Mouse (Mus musculus): ENCODE results near the gene Mgmt.

Mgmt gene

GRCm38 (mm10) chr7:137002431-137002830 is 108.0 kb downstream of the Mgmt start:
- no peak for DNase-seq (ENCODE audit: low spot score)

DNA sequence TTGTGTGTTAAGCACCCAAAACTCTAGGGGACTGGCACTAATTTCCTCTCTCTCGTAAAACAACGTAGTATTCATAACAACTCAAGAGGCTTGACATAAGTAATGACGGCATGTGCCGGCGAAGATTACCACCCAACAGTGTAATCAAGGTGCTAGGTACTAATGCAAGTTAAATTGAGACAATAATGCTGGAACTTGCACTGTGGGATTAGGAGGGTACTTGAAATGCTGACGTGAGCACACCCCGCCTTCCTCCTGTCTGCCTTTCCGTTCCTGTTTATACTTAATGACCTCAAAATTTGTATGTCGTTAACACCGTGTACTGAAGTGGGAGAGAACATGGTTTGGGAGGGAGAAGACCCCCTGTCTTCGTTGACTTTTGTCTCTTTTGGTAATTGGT is 110.9 kb downstream of the Mgmt start:
- no peak for DNase-seq (ENCODE audit: low spot score)

GRCm38 (mm10) chr7:137008321-137008720 is 113.9 kb downstream of the Mgmt start:
- DNase-seq (ENCODE audit: low spot score) = no peak

DNA sequence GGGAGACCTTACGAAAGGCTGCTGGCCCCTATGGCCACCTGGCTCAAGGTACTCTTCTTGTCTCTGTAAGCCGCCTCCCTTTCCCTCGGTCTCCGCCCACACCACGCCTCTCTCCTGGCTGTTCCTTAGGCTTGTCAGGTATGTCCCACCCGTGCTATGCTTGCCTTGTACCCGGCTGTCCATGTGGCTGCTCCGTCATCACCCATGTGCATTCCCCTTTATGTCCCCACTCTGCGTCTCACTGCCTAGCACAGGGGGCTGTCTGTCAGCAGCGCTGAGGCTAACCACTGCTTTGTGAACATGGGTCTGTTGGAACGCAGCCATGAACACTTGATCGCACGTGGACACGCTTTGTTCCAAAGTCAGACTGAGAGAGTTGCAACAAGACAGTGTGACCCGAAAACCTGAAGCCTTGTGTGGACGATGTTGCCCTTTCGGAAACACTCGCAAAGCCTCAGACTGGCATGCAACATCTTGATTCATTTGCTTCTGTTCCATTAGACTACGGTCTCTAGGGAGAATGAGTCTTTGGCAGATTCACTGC is 115.4 kb downstream of the Mgmt start:
- no peak for DNase-seq (ENCODE audit: low spot score)

DNA sequence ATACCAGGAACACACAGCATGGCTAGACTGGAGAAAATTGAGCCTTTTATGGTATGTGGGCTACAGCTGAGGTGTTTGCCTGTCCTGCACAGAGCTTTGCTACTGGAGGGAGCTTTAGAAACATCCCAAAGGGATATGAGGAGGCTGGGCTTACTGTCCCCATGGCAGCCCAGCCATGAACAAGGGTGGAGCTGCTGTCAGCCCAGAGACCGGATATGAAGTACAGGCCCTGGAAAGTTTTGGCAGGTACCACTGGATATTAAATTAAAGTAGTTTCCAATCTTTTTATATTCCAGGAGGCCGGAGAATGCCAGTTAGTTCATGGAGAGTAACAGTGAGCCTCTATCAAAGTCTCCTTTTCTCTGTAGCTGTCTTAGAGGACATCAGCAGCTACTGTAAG is 116.0 kb downstream of the Mgmt start:
- no peak for DNase-seq (ENCODE audit: low spot score)

DNA sequence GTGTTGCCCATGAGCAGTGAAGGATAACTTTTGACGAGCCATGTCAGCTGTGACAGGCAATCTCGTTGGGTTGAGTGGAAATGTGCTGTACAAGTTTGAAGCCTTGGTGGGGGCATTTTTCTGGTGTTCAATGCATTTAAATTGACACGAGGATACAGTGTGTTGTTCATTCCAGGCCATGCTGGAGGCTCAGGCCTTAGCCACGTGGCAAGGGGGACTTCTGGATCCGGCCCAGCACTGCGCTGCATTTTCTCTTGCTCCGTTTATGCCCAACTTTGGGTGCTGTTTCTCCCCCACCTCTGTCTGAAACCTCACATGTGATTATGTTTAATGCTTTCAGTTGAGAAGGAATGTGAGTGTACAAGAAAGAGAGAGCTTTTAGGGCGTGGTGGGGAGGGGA is 118.3 kb downstream of the Mgmt start:
- no peak for DNase-seq (ENCODE audit: low spot score)

DNA sequence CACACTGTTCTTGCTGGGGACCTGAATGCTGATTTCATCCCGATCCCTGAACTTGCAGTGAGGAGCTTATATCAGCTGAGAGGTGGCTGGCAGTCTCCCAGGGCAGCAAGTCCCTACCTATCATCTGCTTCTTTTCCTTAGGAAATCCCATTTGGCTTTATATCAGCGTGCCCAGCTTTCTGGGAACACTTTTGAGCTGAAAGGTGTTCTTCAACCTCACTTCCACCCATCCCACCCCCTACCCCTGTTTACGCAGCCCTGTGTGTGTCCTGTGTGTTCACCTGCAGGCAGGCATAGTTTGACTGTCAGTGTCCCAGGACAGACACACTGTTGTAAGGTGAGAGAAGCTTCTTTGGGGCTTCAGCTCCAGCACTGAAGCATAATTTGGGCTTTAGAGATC is 119.0 kb downstream of the Mgmt start:
- no peak for DNase-seq (ENCODE audit: low spot score)

DNA sequence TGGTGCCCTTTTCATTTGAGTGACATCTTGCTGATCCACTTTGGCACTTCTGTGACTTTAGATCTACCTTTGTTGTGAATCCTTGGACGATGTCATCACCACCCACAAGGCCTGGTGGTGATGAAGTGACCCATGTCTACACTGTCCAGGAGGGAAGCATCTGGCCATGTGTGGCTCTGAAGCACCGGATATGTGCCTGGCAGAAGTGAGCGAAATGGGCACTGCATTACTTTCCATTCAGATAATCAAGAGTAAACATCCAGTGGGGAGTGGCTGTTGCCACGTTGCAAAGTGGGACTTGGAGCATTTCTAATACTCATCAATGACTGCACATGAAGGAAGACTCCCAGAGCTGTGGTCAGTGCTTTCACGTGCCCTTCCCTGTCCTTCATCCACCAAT is 124.2 kb downstream of the Mgmt start:
- no peak for DNase-seq (ENCODE audit: low spot score)

GRCm38 (mm10) chr7:137020195-137020594 is 125.8 kb downstream of the Mgmt start:
- DNase-seq (ENCODE audit: low spot score) = no peak

DNA sequence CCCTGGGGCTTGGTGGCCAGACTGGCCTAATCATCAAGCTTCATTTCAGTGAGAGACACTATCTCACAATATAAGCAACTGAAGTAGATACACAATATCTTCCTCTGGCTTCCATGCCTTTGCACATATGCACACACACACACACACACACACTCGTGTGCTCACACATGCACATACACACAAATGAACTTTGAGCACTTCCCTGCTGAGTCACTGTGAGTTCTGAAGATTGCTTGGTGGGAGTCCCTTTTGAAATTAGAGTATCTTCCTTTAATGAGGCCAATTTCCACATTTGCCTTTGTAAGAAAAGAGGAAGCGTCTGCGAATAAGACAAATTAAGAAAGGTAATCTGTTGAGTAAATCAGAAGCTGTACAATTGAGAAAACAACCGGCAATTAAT is 136.4 kb downstream of the Mgmt start:
- DNase-seq (ENCODE audit: low spot score) = no peak

DNA sequence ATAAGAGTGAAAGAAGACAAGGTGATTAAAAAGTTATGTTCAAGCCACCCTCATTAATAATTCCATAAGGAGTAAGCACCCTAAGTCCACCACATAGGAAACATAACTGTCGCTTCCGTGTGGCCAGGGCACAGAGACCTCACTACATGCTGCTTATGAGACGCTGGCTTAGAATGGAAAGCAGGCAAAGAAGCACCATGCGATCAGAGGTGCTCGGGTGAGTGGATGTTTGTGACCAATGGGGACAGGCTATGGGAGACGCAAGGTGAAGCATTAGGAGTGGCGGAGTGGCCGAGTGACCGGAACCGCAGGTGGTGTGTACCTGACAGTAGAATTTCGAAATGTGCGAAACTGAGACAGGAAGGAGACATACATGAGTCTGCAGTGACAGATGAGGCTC is 138.8 kb downstream of the Mgmt start:
- DNase-seq (ENCODE audit: low spot score) = no peak

GRCm38 (mm10) chr7:137034986-137035385 is 140.6 kb downstream of the Mgmt start:
- no peak for DNase-seq (ENCODE audit: low spot score)

GRCm38 (mm10) chr7:137035916-137036315 is 141.5 kb downstream of the Mgmt start:
- DNase-seq (ENCODE audit: low spot score) = no peak

DNA sequence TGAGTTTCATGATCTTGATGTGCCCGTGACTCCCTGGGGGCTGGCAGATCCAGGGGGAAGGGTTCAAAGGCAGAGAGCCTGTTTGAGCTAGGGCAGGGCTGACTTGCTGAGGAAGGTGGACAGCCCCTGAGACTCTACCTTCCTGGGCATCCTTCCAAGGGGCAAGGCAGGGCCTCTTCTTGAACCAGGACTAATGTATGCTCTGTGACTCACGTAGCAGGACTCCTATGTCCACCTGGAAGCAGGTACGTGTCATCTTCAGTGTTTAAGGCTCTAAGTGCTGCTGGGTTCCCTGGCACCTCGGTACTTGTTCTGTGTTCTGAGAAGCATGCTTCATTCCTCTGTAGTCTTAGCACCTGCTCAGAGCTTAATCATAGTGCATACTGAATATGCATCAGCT is 143.1 kb downstream of the Mgmt start:
- DNase-seq (ENCODE audit: low spot score) = no peak

DNA sequence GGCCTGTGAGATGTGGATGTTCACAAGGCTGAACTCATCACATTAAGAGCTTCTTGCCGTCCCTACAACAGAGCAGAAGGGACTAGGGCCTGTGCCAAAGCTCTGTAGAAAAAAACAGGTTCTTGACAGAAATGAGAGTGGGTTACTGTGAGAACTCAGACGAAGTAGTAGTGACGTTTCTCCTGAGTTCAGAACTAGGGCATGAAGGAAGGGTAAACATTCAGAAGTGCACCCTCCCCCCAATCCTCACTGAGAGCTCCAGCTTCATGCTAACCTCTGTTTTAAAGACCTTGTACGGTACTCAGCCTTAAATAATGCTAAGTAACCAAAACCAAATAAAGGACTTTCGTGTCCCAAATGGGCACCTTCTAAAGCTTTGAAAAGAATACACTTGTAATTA is 143.5 kb downstream of the Mgmt start:
- DNase-seq (ENCODE audit: low spot score) = no peak

GRCm38 (mm10) chr7:137038311-137038945 is 144.0 kb downstream of the Mgmt start:
- no peak for DNase-seq (ENCODE audit: low spot score)

DNA sequence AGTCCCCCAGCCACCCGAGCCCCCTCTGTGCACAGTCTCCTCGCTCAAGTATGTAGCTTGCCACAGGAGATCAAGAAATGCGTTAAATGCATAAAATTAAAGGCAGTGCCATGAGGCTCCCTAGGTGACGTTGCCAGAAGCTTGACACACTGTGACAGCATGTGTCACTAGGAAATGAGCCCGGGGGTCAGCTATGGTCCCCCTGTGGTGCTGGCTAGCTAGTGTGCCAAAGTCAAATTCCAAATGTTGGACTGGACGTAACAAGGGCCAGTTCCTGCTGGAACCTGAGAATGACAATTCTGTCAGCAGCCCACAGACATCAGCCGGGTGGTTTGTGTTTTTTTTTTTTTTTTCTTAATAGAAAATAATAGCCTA is 144.5 kb downstream of the Mgmt start:
- DNase-seq (ENCODE audit: low spot score) = no peak

DNA sequence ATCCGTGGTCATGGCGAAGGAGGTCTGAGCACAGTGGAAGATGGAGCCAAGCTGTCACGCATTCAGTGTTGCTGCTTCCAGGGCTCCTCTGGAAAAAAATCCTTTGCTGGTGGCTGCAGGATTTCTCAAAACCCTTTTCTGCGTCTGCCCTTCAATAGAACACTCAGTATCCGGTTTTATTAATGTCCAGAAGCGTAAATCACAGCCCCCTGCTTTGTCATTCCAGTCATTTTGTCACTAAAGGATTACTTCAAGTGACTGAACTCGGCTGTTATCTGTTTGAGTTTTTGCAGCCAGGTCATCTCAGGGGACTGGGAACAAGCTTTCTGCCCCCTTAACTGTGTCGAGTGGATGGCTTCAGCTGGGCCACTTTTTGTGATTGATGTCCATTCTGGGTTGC is 146.2 kb downstream of the Mgmt start:
- no peak for DNase-seq (ENCODE audit: low spot score)

- no peak for DNase-seq (ENCODE audit: low spot score)
These were observed 152.5 kb downstream of the Mgmt start for GRCm38 (mm10) chr7:137046891-137047290.

GRCm38 (mm10) chr7:137048086-137048922 is 153.9 kb downstream of the Mgmt start:
- no peak for DNase-seq (ENCODE audit: low spot score)

GRCm38 (mm10) chr7:137054343-137054742 is 159.9 kb downstream of the Mgmt start:
- no peak for DNase-seq (ENCODE audit: low spot score)

GRCm38 (mm10) chr7:137056126-137056525 is 161.7 kb downstream of the Mgmt start:
- DNase-seq (ENCODE audit: low spot score) = no peak

GRCm38 (mm10) chr7:137060488-137060887 is 166.1 kb downstream of the Mgmt start:
- DNase-seq (ENCODE audit: low spot score) = no peak

GRCm38 (mm10) chr7:137061109-137061508 is 166.7 kb downstream of the Mgmt start:
- no peak for DNase-seq (ENCODE audit: low spot score)

Data from urinary bladder, postnatal 10 days (tissue).